Mouse (Mus musculus): Measurements from ENCODE around the gene Apmap. TPM values are rescaled to one million over a fixed set of nuclear protein-coding genes. Genes with fewer than 3 reads are reported as not detected.

The Apmap gene
- 10.7 and 18.0 TPM in 2 replicates for polyA plus RNA-seq (2011; ENCODE audit: insufficient read depth, insufficient read length, low replicate concordance, missing spikeins)

- H3K27ac ChIP-seq (ENCODE audit: control insufficient read depth, insufficient read depth, low read depth, low read length, poor library complexity): peak within 1 kb of the TSS; percentile 77
- under 1% methylated on average over 42 of the region's 42 CpGs for WGBS
Measured at GRCm38 (mm10) chr2:150608087-150608799, at the start of gene Apmap. Gene Apmap (minus strand): TSS chr2:150608567.

GRCm38 (mm10) chr2:150656975-150657768 is 48.8 kb upstream of the Apmap start:
- Histone ChIP-seq H3K4me3 (replicated peaks; ENCODE audit: control insufficient read depth, low read depth, low read length) (no peak overlapping the region), H3K27ac (ENCODE audit: control insufficient read depth, insufficient read depth, low read depth, low read length, poor library complexity) (no peak overlapping the region), H3K4me1 (ENCODE audit: control insufficient read depth, insufficient read depth, low read length) (peaks cover 2% of the 10 kb centered on the region)
- 78% methylated on average over 8 of the region's 8 CpGs for WGBS
- no peak for TF ChIP-seq CTCF (IDR thresholded peaks at IDR 0.05; ENCODE audit: control insufficient read depth, insufficient read depth, low read length)
- TF ChIP-seq POLR2A (IDR thresholded peaks at IDR 0.05; ENCODE audit: borderline replicate concordance, control insufficient read depth, low read depth, low read length): no peak

More at GRCm38 (mm10) chr2:150608087-150608799, at the start of gene Apmap:
- Histone ChIP-seq H3K4me1 (ENCODE audit: control insufficient read depth, insufficient read depth, low read length) (peaks cover 3% of the 10 kb centered on the region), H3K4me3 (replicated peaks; ENCODE audit: control insufficient read depth, low read depth, low read length) (peak within 1 kb of the TSS; percentile 96)
- TF ChIP-seq CTCF (IDR thresholded peaks at IDR 0.05; ENCODE audit: control insufficient read depth, insufficient read depth, low read length): peak; percentile 37; the same call in 1 of the 2 replicates
- TF ChIP-seq POLR2A (IDR thresholded peaks at IDR 0.05; ENCODE audit: borderline replicate concordance, control insufficient read depth, low read depth, low read length): peak; percentile 83; the same call in 1 of the 2 replicates

GRCm38 (mm10) chr2:150656112-150656511 is 47.7 kb upstream of the Apmap start:
- no peak overlapping the region for H3K4me3 ChIP-seq (replicated peaks; ENCODE audit: control insufficient read depth, low read depth, low read length)
- peaks cover 2% of the 10 kb centered on the region for H3K4me1 ChIP-seq (ENCODE audit: control insufficient read depth, insufficient read depth, low read length)
- TF ChIP-seq POLR2A (IDR thresholded peaks at IDR 0.05; ENCODE audit: borderline replicate concordance, control insufficient read depth, low read depth, low read length) (no peak), CTCF (IDR thresholded peaks at IDR 0.05; ENCODE audit: control insufficient read depth, insufficient read depth, low read length) (no peak)
- no peak overlapping the region for H3K27ac ChIP-seq (ENCODE audit: control insufficient read depth, insufficient read depth, low read depth, low read length, poor library complexity)
- WGBS: 93% methylated on average over 3 of the region's 3 CpGs

- 71% methylated on average over 6 of the region's 6 CpGs for WGBS
- TF ChIP-seq CTCF (IDR thresholded peaks at IDR 0.05; ENCODE audit: control insufficient read depth, insufficient read depth, low read length) (no peak), POLR2A (IDR thresholded peaks at IDR 0.05; ENCODE audit: borderline replicate concordance, control insufficient read depth, low read depth, low read length) (no peak)
- H3K27ac ChIP-seq (ENCODE audit: control insufficient read depth, insufficient read depth, low read depth, low read length, poor library complexity): no peak overlapping the region
- H3K4me3 ChIP-seq (replicated peaks; ENCODE audit: control insufficient read depth, low read depth, low read length): no peak overlapping the region
- peaks cover 2% of the 10 kb centered on the region for H3K4me1 ChIP-seq (ENCODE audit: control insufficient read depth, insufficient read depth, low read length)
Measured at GRCm38 (mm10) chr2:150655290-150655689, 46.9 kb upstream of the Apmap start.

GRCm38 (mm10) chr2:150654814-150655213 is 46.4 kb upstream of the Apmap start:
- no peak for TF ChIP-seq CTCF (IDR thresholded peaks at IDR 0.05; ENCODE audit: control insufficient read depth, insufficient read depth, low read length)
- no peak for TF ChIP-seq POLR2A (IDR thresholded peaks at IDR 0.05; ENCODE audit: borderline replicate concordance, control insufficient read depth, low read depth, low read length)
- 81% methylated on average over 2 of the region's 2 CpGs for WGBS
- Histone ChIP-seq H3K4me1 (ENCODE audit: control insufficient read depth, insufficient read depth, low read length) (peaks cover 2% of the 10 kb centered on the region), H3K4me3 (replicated peaks; ENCODE audit: control insufficient read depth, low read depth, low read length) (no peak overlapping the region), H3K27ac (ENCODE audit: control insufficient read depth, insufficient read depth, low read depth, low read length, poor library complexity) (no peak overlapping the region)

GRCm38 (mm10) chr2:150651366-150651765 is 43.0 kb upstream of the Apmap start:
- TF ChIP-seq POLR2A (IDR thresholded peaks at IDR 0.05; ENCODE audit: borderline replicate concordance, control insufficient read depth, low read depth, low read length): no peak
- TF ChIP-seq CTCF (IDR thresholded peaks at IDR 0.05; ENCODE audit: control insufficient read depth, insufficient read depth, low read length): no peak
- Histone ChIP-seq H3K4me3 (replicated peaks; ENCODE audit: control insufficient read depth, low read depth, low read length) (no peak overlapping the region), H3K27ac (ENCODE audit: control insufficient read depth, insufficient read depth, low read depth, low read length, poor library complexity) (no peak overlapping the region), H3K4me1 (ENCODE audit: control insufficient read depth, insufficient read depth, low read length) (peaks cover 8% of the 10 kb centered on the region)
- WGBS: 63% methylated on average over 9 of the region's 9 CpGs

- Histone ChIP-seq H3K4me3 (replicated peaks; ENCODE audit: control insufficient read depth, low read depth, low read length) (no peak overlapping the region), H3K4me1 (ENCODE audit: control insufficient read depth, insufficient read depth, low read length) (peaks cover 8% of the 10 kb centered on the region), H3K27ac (ENCODE audit: control insufficient read depth, insufficient read depth, low read depth, low read length, poor library complexity) (no peak overlapping the region)
- WGBS: 91% methylated on average over 7 of the region's 7 CpGs
- TF ChIP-seq POLR2A (IDR thresholded peaks at IDR 0.05; ENCODE audit: borderline replicate concordance, control insufficient read depth, low read depth, low read length) (no peak), CTCF (IDR thresholded peaks at IDR 0.05; ENCODE audit: control insufficient read depth, insufficient read depth, low read length) (no peak)
Measured at GRCm38 (mm10) chr2:150650511-150651074, 42.2 kb upstream of the Apmap start.
